Mouse (Mus musculus) myocyte (in vitro differentiated cells): ENCODE results near the gene Rgma. TPM values are rescaled to one million over a fixed set of nuclear protein-coding genes. Genes with fewer than 3 reads are reported as not detected.
A peak's percentile ranks its signal among the peaks of the same experiment; 100 is the strongest.

Experiments used
- H3K27me3 ChIP-seq: one replicate; pipeline ENCODE4 v1.6.1; 2011; ENCODE audit not compliant: control insufficient read depth, insufficient read depth, insufficient read length
- H3K36me3 ChIP-seq: one replicate; pipeline ENCODE4 v1.6.1; 2011; ENCODE audit not compliant: control insufficient read depth, insufficient read depth
- H3K4me2 ChIP-seq: one replicate; pipeline ENCODE4 v1.6.1; 2011; ENCODE audit warnings: low read depth, control low read depth
- H3K4me3 ChIP-seq: one replicate; pipeline ENCODE4 v1.5.1; 2011; ENCODE audit warnings: mild to moderate bottlenecking, control low read depth, moderate library complexity
- H3K79me2 ChIP-seq: one replicate; pipeline ENCODE4 v1.6.1; 2011; ENCODE audit not compliant: control insufficient read depth, insufficient read depth
- H3ac ChIP-seq: one replicate; pipeline ENCODE4 v1.6.1; 2011; ENCODE audit not compliant: control insufficient read depth, insufficient read length
- CEBPB ChIP-seq: IDR thresholded peaks from 2 replicates; pipeline ENCODE4 v1.6.1; 2011; ENCODE audit warnings: mild to moderate bottlenecking, moderate library complexity; ENCODE audit not compliant: poor library complexity, insufficient read depth, severe bottlenecking
- E2F4 ChIP-seq: IDR thresholded peaks from one replicate; pipeline ENCODE4 v1.6.1; 2011; ENCODE audit warnings: mild to moderate bottlenecking, control low read depth, moderate library complexity; ENCODE audit not compliant: insufficient read depth
- MAX ChIP-seq: IDR thresholded peaks from one replicate; pipeline ENCODE4 v1.6.1; 2011; ENCODE audit warnings: low read depth, mild to moderate bottlenecking, control low read depth
- MYOD1 ChIP-seq, 3 experiments: IDR thresholded peaks; one replicate each; pipeline ENCODE4 v1.6.1; 2011; ENCODE audit warnings: control low read depth in 2 of 3, low read depth in 2 of 3, mild to moderate bottlenecking in 2 of 3, moderate library complexity in 1 of 3; ENCODE audit not compliant: insufficient read length in 2 of 3, control insufficient read depth in 1 of 3
- MYOG ChIP-seq, 3 experiments: IDR thresholded peaks; one replicate each; pipeline ENCODE4 v1.6.1; 2011; ENCODE audit warnings: control low read depth in 2 of 3, low read depth in 2 of 3, mild to moderate bottlenecking in 2 of 3; ENCODE audit not compliant: insufficient read length in 2 of 3, control insufficient read depth in 1 of 3, insufficient read depth in 1 of 3
- POLR2A ChIP-seq: IDR thresholded peaks from one replicate; pipeline ENCODE4 v1.6.1; 2011; ENCODE audit warnings: low read depth, mild to moderate bottlenecking, control low read depth, moderate library complexity; ENCODE audit not compliant: insufficient read length
- POLR2AphosphoS2 ChIP-seq: IDR thresholded peaks from one replicate; pipeline ENCODE4 v1.6.1; 2011; ENCODE audit warnings: low read depth, control low read depth; ENCODE audit not compliant: insufficient read length
- REST ChIP-seq: IDR thresholded peaks from one replicate; pipeline ENCODE4 v1.6.1; 2011; ENCODE audit warnings: mild to moderate bottlenecking, control low read depth, moderate library complexity; ENCODE audit not compliant: insufficient read depth, insufficient read length
- SRF ChIP-seq: IDR thresholded peaks from one replicate; pipeline ENCODE4 v1.6.1; 2011; ENCODE audit warnings: low read depth; ENCODE audit not compliant: control insufficient read depth, insufficient read length
- TCF12 ChIP-seq: IDR thresholded peaks from one replicate; pipeline ENCODE4 v1.6.1; 2011; ENCODE audit warnings: mild to moderate bottlenecking, control low read depth; ENCODE audit not compliant: poor library complexity, insufficient read depth, severe bottlenecking
- TCF3 ChIP-seq: IDR thresholded peaks from one replicate; pipeline ENCODE4 v1.6.1; 2011; ENCODE audit warnings: low read depth, control low read depth; ENCODE audit not compliant: insufficient read length
- USF1 ChIP-seq: IDR thresholded peaks from one replicate; pipeline ENCODE4 v1.6.1; 2011; ENCODE audit warnings: low read depth, mild to moderate bottlenecking, control low read depth, moderate library complexity
- polyA plus RNA-seq: library from polyadenylated mRNA; unstranded; fragments of >200 nt; fragmentation: generic; extraction: Trizol; gene quantifications from one replicate; pipeline ENCODE4 v1.2.1, GENCODE M21; 2012; ENCODE audit warnings: missing spikeins

Gene Rgma
- polyA plus RNA-seq, 1 experiment: 34.0 TPM

GRCm38 (mm10) chr7:73365965-73366364 is 9.3 kb upstream of the Rgma start:
- Histone ChIP-seq H3K27me3 (no peaks in the 10 kb centered on the region), H3K79me2 (no peaks in the 10 kb centered on the region), H3K4me3 (no peak overlapping the region), H3K4me2 (no peak overlapping the region), H3ac (no peak overlapping the region), H3K36me3 (no peaks in the 10 kb centered on the region)
- TF ChIP-seq MYOG (IDR thresholded peaks at IDR 0.05; ENCODE audit: control insufficient read depth in 1 of 3, insufficient read depth in 1 of 3, insufficient read length in 2 of 3, low read depth in 2 of 3) (no peak), POLR2A (no peak), CEBPB (no peak), MYOD1 (IDR thresholded peaks at IDR 0.05; ENCODE audit: control insufficient read depth in 1 of 3, insufficient read length in 2 of 3, low read depth in 2 of 3) (no peak), E2F4 (no peak), TCF3 (no peak), REST (no peak), POLR2AphosphoS2 (no peak), MAX (no peak), SRF (no peak), USF1 (no peak)

- H3K36me3 ChIP-seq: no peaks in the 10 kb centered on the region
Observed at GRCm38 (mm10) chr7:73367681-73368464, 7.4 kb upstream of the Rgma start.

GRCm38 (mm10) chr7:73369992-73370391 is 5.3 kb upstream of the Rgma start:
- H3K4me2 ChIP-seq: peak overlapping the region; percentile 35
- no peak for TF ChIP-seq CEBPB
- TF ChIP-seq SRF: no peak
- no peak for TF ChIP-seq POLR2A
- peak; percentile 83 to 95 (median 95) for TF ChIP-seq MYOD1 (IDR thresholded peaks at IDR 0.05; ENCODE audit: control insufficient read depth in 1 of 3, insufficient read length in 2 of 3, low read depth in 2 of 3)
- peak; percentile 91 for TF ChIP-seq TCF3
- no peak for TF ChIP-seq E2F4
- peak; percentile 95 to 100 (median 98) for TF ChIP-seq MYOG (IDR thresholded peaks at IDR 0.05; ENCODE audit: control insufficient read depth in 1 of 3, insufficient read depth in 1 of 3, insufficient read length in 2 of 3, low read depth in 2 of 3)
- TF ChIP-seq TCF12: peak; percentile 96
- H3K27me3 ChIP-seq: no peaks in the 10 kb centered on the region
- no peak overlapping the region for H3K4me3 ChIP-seq
- H3K36me3 ChIP-seq: no peaks in the 10 kb centered on the region
- no peaks in the 10 kb centered on the region for H3K79me2 ChIP-seq
- H3ac ChIP-seq: no peak overlapping the region

More at GRCm38 (mm10) chr7:73367681-73368464, 7.4 kb upstream of the Rgma start:
- Histone ChIP-seq H3K4me3 (no peak overlapping the region), H3K79me2 (no peaks in the 10 kb centered on the region), H3K4me2 (no peak overlapping the region), H3ac (no peak overlapping the region), H3K27me3 (no peaks in the 10 kb centered on the region)
- no peak for TF ChIP-seq REST
- no peak for TF ChIP-seq E2F4
- TF ChIP-seq TCF12: peak; percentile 29
- no peak for TF ChIP-seq MAX
- no peak for TF ChIP-seq SRF
- peak in 2 of 3 experiments; percentile 23 to 64 for TF ChIP-seq MYOG (IDR thresholded peaks at IDR 0.05; ENCODE audit: control insufficient read depth in 1 of 3, insufficient read depth in 1 of 3, insufficient read length in 2 of 3, low read depth in 2 of 3)
- TF ChIP-seq TCF3: peak; percentile 17
- TF ChIP-seq USF1: peak; percentile 30
- TF ChIP-seq CEBPB: no peak
- TF ChIP-seq POLR2A: no peak
- no peak for TF ChIP-seq POLR2AphosphoS2
- TF ChIP-seq MYOD1 (IDR thresholded peaks at IDR 0.05; ENCODE audit: control insufficient read depth in 1 of 3, insufficient read length in 2 of 3, low read depth in 2 of 3): peak in 2 of 3 experiments; percentile 39 to 60

GRCm38 (mm10) chr7:73371587-73372321 is 3.6 kb upstream of the Rgma start:
- TF ChIP-seq CEBPB: 0 out of 2 replicates have a peak, but pooled peaks have one; percentile 60
- TF ChIP-seq MYOD1 (IDR thresholded peaks at IDR 0.05; ENCODE audit: control insufficient read depth in 1 of 3, insufficient read length in 2 of 3, low read depth in 2 of 3): peak in 2 of 3 experiments; percentile 82 to 91
- peak; percentile 75 for TF ChIP-seq TCF3
- TF ChIP-seq POLR2A: no peak
- TF ChIP-seq USF1: no peak
- peak; percentile 76 to 94 (median 92) for TF ChIP-seq MYOG (IDR thresholded peaks at IDR 0.05; ENCODE audit: control insufficient read depth in 1 of 3, insufficient read depth in 1 of 3, insufficient read length in 2 of 3, low read depth in 2 of 3)
- no peak for TF ChIP-seq MAX
- TF ChIP-seq TCF12: peak; percentile 92
- Histone ChIP-seq H3K36me3 (no peaks in the 10 kb centered on the region), H3K79me2 (no peaks in the 10 kb centered on the region), H3K4me2 (peak overlapping the region; percentile 60), H3K4me3 (no peak overlapping the region), H3ac (no peak overlapping the region), H3K27me3 (no peaks in the 10 kb centered on the region)
